8 mouse cellular contexts compared by ENCODE assay signal in genomic region chr13:52892065-52892503, GRCm38 (mm10). TPM values are rescaled to one million over a fixed set of nuclear protein-coding genes. Genes with fewer than 3 reads are reported as not detected.
A peak's percentile ranks its signal among the peaks of the same experiment; 100 is the strongest.
DNase-seq lines count a peak whose midpoint lies in the region; ATAC-seq and TF ChIP-seq lines count a peak whose summit lies in the region.

No protein-coding gene starts in this region.

- TF ChIP-seq EP300 in lung, postnatal 0 days (IDR thresholded peaks at IDR 0.05), result peak; percentile 76

- H3K9me3 ChIP-seq in intestine, embryonic 15.5 days, result no peaks in the 10 kb centered on the region
- no peaks in the 10 kb centered on the region for H3K9me3 ChIP-seq in lung, postnatal 0 days (ENCODE audit: low read length)
- H3K9me3 ChIP-seq in hindbrain, embryonic 13.5 days, result no peaks in the 10 kb centered on the region
- no peaks in the 10 kb centered on the region for H3K9me3 ChIP-seq in midbrain, embryonic 14.5 days (ENCODE audit: control insufficient read depth, low read length)

- H3K36me3 ChIP-seq in intestine, embryonic 15.5 days, result no peaks in the 10 kb centered on the region
- 0 out of 2 replicates have a peak, but pooled peaks cover 8% of the 10 kb centered on the region for H3K36me3 ChIP-seq in lung, postnatal 0 days (ENCODE audit: insufficient read depth, low read length)
- H3K36me3 ChIP-seq in hindbrain, embryonic 13.5 days, result peaks cover 15% of the 10 kb centered on the region
- peaks cover 5% of the 10 kb centered on the region; the same call in 1 of the 2 replicates for H3K36me3 ChIP-seq in midbrain, embryonic 14.5 days (ENCODE audit: control insufficient read depth, insufficient read depth, low read length)

- no peaks in the 10 kb centered on the region for H3K27me3 ChIP-seq in intestine, embryonic 15.5 days (replicated peaks)
- H3K27me3 ChIP-seq in lung, postnatal 0 days (replicated peaks; ENCODE audit: insufficient read depth, low read length), result no peaks in the 10 kb centered on the region
- no peaks in the 10 kb centered on the region for H3K27me3 ChIP-seq in hindbrain, embryonic 13.5 days
- H3K27me3 ChIP-seq in midbrain, embryonic 14.5 days (ENCODE audit: control insufficient read depth, insufficient read depth, low read length), result no peaks in the 10 kb centered on the region

- no peak for TF ChIP-seq CTCF in lung, postnatal 0 days (IDR thresholded peaks at IDR 0.05)

- 54% methylated on average over 10 of the region's 10 CpGs for WGBS in intestine, embryonic 15.5 days
- WGBS in lung, postnatal 0 days, result 24% methylated on average over 10 of the region's 10 CpGs
- 75% methylated on average over 10 of the region's 10 CpGs for WGBS in hindbrain, embryonic 13.5 days
- WGBS in midbrain, embryonic 14.5 days, result 78% methylated on average over 10 of the region's 10 CpGs

- peak overlapping the region; percentile 42; the same call in 1 of the 2 replicates for H3K27ac ChIP-seq in intestine, embryonic 15.5 days
- H3K27ac ChIP-seq in lung, postnatal 0 days (ENCODE audit: low read length), result peak overlapping the region; percentile 54; the same call in 1 of the 2 replicates
- no peak overlapping the region for H3K27ac ChIP-seq in hindbrain, embryonic 13.5 days
- no peak overlapping the region for H3K27ac ChIP-seq in midbrain, embryonic 14.5 days (replicated peaks; ENCODE audit: low read depth, low read length)

- ATAC-seq in cerebellum, adult (ENCODE audit: insufficient number of reproducible peaks, low FRiP score, low TSS enrichment), result peak; percentile 72
- peak; percentile 88 for ATAC-seq in common myeloid progenitor, adult 5-6 weeks (replicated peaks; ENCODE audit: low read depth, poor library complexity, severe bottlenecking)
- peak; percentile 86 for ATAC-seq in intestine, embryonic 15.5 days
- ATAC-seq in lung, postnatal 0 days, result peak; percentile 80
- no peak for ATAC-seq in hindbrain, embryonic 13.5 days (ENCODE audit: low FRiP score)
- no peak for ATAC-seq in midbrain, embryonic 14.5 days (ENCODE audit: low FRiP score, low TSS enrichment)

- 0 out of 2 replicates have a peak, but pooled peaks cover 2% of the 10 kb centered on the region for H3K4me1 ChIP-seq in intestine, embryonic 15.5 days (replicated peaks)
- peaks cover 8% of the 10 kb centered on the region; the same call in 1 of the 2 replicates for H3K4me1 ChIP-seq in lung, postnatal 0 days (ENCODE audit: insufficient read depth, low read depth, low read length)
- H3K4me1 ChIP-seq in hindbrain, embryonic 13.5 days (replicated peaks), result no peaks in the 10 kb centered on the region
- no peaks in the 10 kb centered on the region for H3K4me1 ChIP-seq in midbrain, embryonic 14.5 days (ENCODE audit: control insufficient read depth, insufficient read depth, low read length)

- DNase-seq in cerebellum, postnatal 4 days (ENCODE audit: low spot score in 2 of 2), result no peak
- peak; percentile 63 for DNase-seq in MN1 (ENCODE audit: low spot score)
- peak; percentile 91 for DNase-seq in lung, postnatal 0 days (ENCODE audit: low spot score)
- DNase-seq in midbrain, embryonic 14.5 days, result no peak

- H3K4me3 ChIP-seq in intestine, embryonic 15.5 days (replicated peaks), result no peak overlapping the region
- no peak overlapping the region for H3K4me3 ChIP-seq in lung, postnatal 0 days (ENCODE audit: low read depth, low read length)
- no peak overlapping the region for H3K4me3 ChIP-seq in hindbrain, embryonic 13.5 days
- no peak overlapping the region for H3K4me3 ChIP-seq in midbrain, embryonic 14.5 days (replicated peaks; ENCODE audit: low read depth, low read length)

- H3K9ac ChIP-seq in intestine, embryonic 15.5 days, result no peak overlapping the region
- no peak overlapping the region for H3K9ac ChIP-seq in lung, postnatal 0 days (replicated peaks; ENCODE audit: low read depth)
- no peak overlapping the region; the same call in 1 of the 2 replicates for H3K9ac ChIP-seq in hindbrain, embryonic 13.5 days
- H3K9ac ChIP-seq in midbrain, embryonic 14.5 days (replicated peaks; ENCODE audit: low read length), result no peak overlapping the region

- H3K4me2 ChIP-seq in intestine, embryonic 15.5 days (replicated peaks), result no peak overlapping the region
- no peak overlapping the region for H3K4me2 ChIP-seq in lung, postnatal 0 days (replicated peaks; ENCODE audit: low read depth, low read length)
- no peak overlapping the region for H3K4me2 ChIP-seq in hindbrain, embryonic 13.5 days
- no peak overlapping the region for H3K4me2 ChIP-seq in midbrain, embryonic 14.5 days (ENCODE audit: low read length)

RNA-seq across cellular contexts. Expression of gene Auh, which starts 37.4 kb away (rescaled TPM):
- 35.9 and 38.2 TPM in 2 replicates for total RNA-seq in common myeloid progenitor, adult 5-6 weeks (2017)
- 41.8 and 46.8 TPM in 2 replicates for polyA plus RNA-seq in intestine, embryonic 15.5 days (2015; fragmentation: Nextera tagmentation; extraction: Ambion mirVana)
- polyA plus RNA-seq in lung, postnatal 0 days (2015; fragmentation: Nextera tagmentation; extraction: Ambion mirVana), result 43.3 and 45.1 TPM in 2 replicates
- polyA plus RNA-seq in hindbrain, embryonic 13.5 days (2015; fragmentation: Nextera tagmentation; extraction: Ambion mirVana), result 61.8 and 64.6 TPM in 2 replicates
- 49.5 and 50.4 TPM in 2 replicates for polyA plus RNA-seq in midbrain, embryonic 14.5 days (2014; fragmentation: Nextera tagmentation; extraction: Ambion mirVana)

Comparison
In these comparisons a context has a peak if more than half of its experiments do, and no peak if none do; other contexts are left out.
1. ATAC-seq: peak in cerebellum, adult (single experiment), common myeloid progenitor, adult 5-6 weeks (single experiment), intestine, embryonic 15.5 days (single experiment) and lung, postnatal 0 days (single experiment); none in hindbrain, embryonic 13.5 days (single experiment) and midbrain, embryonic 14.5 days (single experiment).
2. DNase-seq: peak in MN1 (single experiment) and lung, postnatal 0 days (single experiment); none in cerebellum, postnatal 4 days (0 of 2) and midbrain, embryonic 14.5 days (single experiment).
3. H3K27ac ChIP-seq: peak in intestine, embryonic 15.5 days (single experiment) and lung, postnatal 0 days (single experiment); none in hindbrain, embryonic 13.5 days (single experiment) and midbrain, embryonic 14.5 days (single experiment).